Mouse (Mus musculus) neural tube, embryonic 15.5 days (tissue): ENCODE results near the gene Irx2. TPM values are rescaled to one million over a fixed set of nuclear protein-coding genes. Genes with fewer than 3 reads are reported as not detected.

ENCODE experiments used
- ATAC-seq: fragments of 200-750 bp; cut with Nextera tagmentation; 2 replicates; pipeline ENCODE4 v1.8.0; 2017; ENCODE audit warnings: mild to moderate bottlenecking, moderate TSS enrichment, moderate library complexity; ENCODE audit not compliant: low FRiP score
- H3K27ac ChIP-seq: fragments of 300-500 bp; sonication (generic); replicated peaks from 2 replicates; pipeline ENCODE4 v1.5.1; 2015; ENCODE audit warnings: mild to moderate bottlenecking, inconsistent platforms
- H3K27me3 ChIP-seq: fragments of 300-500 bp; sonication (generic); replicated peaks from 2 replicates; pipeline ENCODE4 v1.6.1; 2015; ENCODE audit warnings: inconsistent platforms
- H3K36me3 ChIP-seq: fragments of 300-500 bp; sonication (generic); 2 replicates; pipeline ENCODE4 v1.6.1; 2015; ENCODE audit warnings: inconsistent platforms
- H3K4me1 ChIP-seq: fragments of 300-500 bp; sonication (generic); 2 replicates; pipeline ENCODE4 v1.6.1; 2015; ENCODE audit warnings: inconsistent platforms
- H3K4me2 ChIP-seq: fragments of 300-500 bp; sonication (generic); 2 replicates; pipeline ENCODE4 v1.6.1; 2015; ENCODE audit warnings: inconsistent platforms, mild to moderate bottlenecking, moderate library complexity
- H3K4me3 ChIP-seq: fragments of 300-500 bp; sonication (generic); replicated peaks from 2 replicates; pipeline ENCODE4 v1.5.1; 2015; ENCODE audit warnings: mild to moderate bottlenecking, inconsistent platforms
- H3K9ac ChIP-seq: fragments of 300-500 bp; sonication (generic); replicated peaks from 2 replicates; pipeline ENCODE4 v1.6.1; 2015; ENCODE audit warnings: mild to moderate bottlenecking, inconsistent platforms
- H3K9me3 ChIP-seq: fragments of 300-500 bp; sonication (generic); replicated peaks from 2 replicates; pipeline ENCODE4 v1.6.1; 2016; ENCODE audit warnings: inconsistent platforms
- WGBS: fragments of 180-500 bp; shearing (Covaris S2); methylation state at CpG from one replicate; pipeline ENCODE4 v1.1.7; 2015; ENCODE audit warnings: mixed read lengths; 5-methylcytosine and 5-hydroxymethylcytosine counted together
- polyA plus RNA-seq: library from polyadenylated mRNA; unstranded; fragments of >200 nt; fragmentation: Nextera tagmentation; extraction: Ambion mirVana; gene quantifications from 2 replicates; pipeline ENCODE4 v1.2.1, GENCODE M21; 2015

Gene Irx2
- polyA plus RNA-seq, 1 experiment from 2014 or later = 11.4 TPM

DNA sequence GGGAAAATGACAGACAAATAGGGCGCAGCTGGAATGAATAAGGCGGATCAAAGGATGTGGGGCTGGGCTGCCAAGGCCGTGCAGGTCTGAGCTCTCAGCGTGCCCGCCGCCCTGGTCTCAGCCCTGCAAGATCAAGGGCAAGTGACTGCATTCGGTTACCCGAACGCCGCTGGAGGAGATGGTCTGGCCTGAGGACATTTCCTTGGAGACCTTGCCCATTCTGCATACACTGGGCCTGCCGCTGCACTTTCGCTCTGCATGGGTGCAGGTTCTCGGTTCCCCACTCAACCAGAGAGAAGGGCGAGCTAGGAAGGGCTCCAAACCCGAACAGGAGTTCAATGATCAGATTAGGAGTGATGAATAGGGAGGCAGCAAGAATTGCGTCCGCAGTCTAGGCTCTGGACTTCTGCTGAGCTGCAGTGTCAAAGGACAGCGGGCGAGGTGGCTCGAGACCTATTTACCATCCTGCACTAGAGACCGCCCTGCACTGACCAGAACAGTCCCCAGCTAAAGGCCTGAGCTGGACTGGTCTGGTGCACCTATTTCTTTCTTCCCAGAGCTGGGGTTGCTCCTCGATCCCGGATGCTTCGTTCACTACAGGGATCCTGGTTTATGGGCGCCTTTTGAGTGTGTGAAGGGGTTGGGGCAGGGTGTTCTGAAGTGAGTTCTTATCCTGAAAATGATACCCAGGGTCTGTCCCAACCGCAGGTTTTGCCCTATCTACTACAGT is 9.9 kb downstream of the Irx2 start:
- Histone ChIP-seq H3K9ac (no peak overlapping the region), H3K4me3 (no peak overlapping the region), H3K27me3 (peaks cover 81% of the 10 kb centered on the region), H3K4me2 (peak overlapping the region; percentile 63; the same call in 1 of the 2 replicates), H3K9me3 (no peaks in the 10 kb centered on the region), H3K4me1 (peaks cover 24% of the 10 kb centered on the region), H3K27ac (no peak overlapping the region), H3K36me3 (no peaks in the 10 kb centered on the region)
- ATAC-seq = no peak
- WGBS = 12% methylated on average over 26 of the region's 26 CpGs

DNA sequence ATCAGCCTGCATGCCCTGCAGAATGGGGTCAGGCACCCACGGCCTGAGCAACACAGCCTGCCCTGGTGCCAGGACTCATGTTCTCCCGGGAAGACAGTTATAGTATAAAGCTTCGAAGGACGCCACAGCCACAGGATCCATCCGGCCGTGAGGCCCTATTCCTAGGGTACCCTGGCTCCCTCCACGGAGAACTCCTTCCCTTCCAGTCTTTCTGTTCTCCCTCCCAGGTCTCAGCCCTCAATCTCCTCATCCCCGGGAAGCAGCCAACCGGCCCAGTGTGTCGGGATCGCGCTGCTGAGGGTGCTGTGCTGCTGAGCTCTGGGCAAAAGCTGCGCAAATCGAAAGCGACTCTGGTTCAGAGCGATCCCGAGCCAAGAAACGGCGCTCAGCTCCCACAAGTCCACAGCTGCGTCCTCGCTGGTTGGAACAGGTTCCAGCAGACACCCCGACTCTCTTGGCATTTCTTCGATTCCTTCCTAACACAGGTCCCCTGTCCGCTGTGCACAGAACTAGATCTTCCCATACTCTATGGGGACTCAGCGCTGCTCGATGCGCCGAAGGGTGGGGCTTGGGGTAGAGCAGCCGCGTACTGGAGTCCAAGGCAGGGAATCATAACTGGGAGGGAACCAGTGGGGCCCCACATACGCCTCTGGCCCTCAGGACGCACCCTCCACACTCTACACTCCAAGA is 11.0 kb downstream of the Irx2 start:
- 2% methylated on average over 32 of the region's 32 CpGs for WGBS
- no peaks in the 10 kb centered on the region for H3K36me3 ChIP-seq
- H3K4me2 ChIP-seq = peak overlapping the region; percentile 63
- ATAC-seq = peak; percentile 73
- peaks cover 24% of the 10 kb centered on the region for H3K4me1 ChIP-seq
- H3K27ac ChIP-seq = no peak overlapping the region
- H3K27me3 ChIP-seq = peaks cover 77% of the 10 kb centered on the region
- peak overlapping the region; percentile 29; the same call in 1 of the 2 replicates for H3K9ac ChIP-seq
- no peaks in the 10 kb centered on the region for H3K9me3 ChIP-seq
- H3K4me3 ChIP-seq = peak overlapping the region; percentile 37

DNA sequence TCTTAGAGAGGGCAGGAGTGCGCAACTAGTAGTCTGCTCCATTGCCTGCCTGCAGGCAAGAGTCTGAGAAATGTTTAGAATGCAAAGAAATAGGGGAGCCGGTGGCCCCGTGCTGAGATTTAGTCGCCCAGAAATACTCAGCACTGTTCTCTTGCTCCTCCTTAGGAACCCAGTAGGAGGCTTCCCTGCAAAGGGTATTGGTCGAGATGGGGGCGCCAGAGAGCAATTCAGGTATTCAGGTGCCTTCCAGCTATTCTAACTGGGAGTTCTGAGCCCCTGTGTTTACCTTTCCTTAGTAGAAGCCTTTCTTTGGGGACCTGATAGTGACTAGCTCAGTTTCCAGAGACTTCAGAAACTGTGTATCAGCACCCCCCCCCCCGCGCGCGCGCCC is 11.5 kb downstream of the Irx2 start:
- Histone ChIP-seq H3K27me3 (peaks cover 71% of the 10 kb centered on the region), H3K9ac (no peak overlapping the region), H3K4me1 (peaks cover 24% of the 10 kb centered on the region), H3K4me2 (peak overlapping the region; percentile 63), H3K4me3 (peak overlapping the region; percentile 37), H3K9me3 (no peaks in the 10 kb centered on the region), H3K36me3 (no peaks in the 10 kb centered on the region), H3K27ac (no peak overlapping the region)
- WGBS = 11% methylated on average over 11 of the region's 11 CpGs
- ATAC-seq = no peak

DNA sequence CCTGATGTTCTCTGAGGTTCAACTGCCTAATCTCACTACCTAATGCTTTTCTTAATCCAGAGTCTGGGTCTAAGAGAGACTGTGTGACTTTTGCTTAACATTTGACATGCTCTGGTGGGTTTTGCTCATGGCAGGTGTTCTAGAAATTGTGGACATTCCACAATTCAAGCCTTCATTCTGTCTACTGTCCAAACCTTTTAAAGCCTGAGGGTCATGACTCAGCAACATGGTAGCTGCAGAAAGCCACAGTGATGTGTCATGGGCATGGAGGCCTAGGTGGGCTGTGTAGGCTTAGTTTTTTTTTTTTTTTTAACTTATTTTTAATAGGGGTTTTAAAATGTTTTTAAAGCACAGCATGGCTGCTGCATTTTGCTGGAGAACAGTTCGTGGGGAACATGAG is 27.8 kb downstream of the Irx2 start:
- Histone ChIP-seq H3K36me3 (no peaks in the 10 kb centered on the region), H3K9me3 (no peaks in the 10 kb centered on the region), H3K27me3 (no peaks in the 10 kb centered on the region), H3K4me1 (no peaks in the 10 kb centered on the region), H3K9ac (no peak overlapping the region), H3K4me2 (no peak overlapping the region), H3K27ac (no peak overlapping the region), H3K4me3 (no peak overlapping the region)
- WGBS = 50% methylated on average over 1 of the region's 1 CpGs
- ATAC-seq = no peak

DNA sequence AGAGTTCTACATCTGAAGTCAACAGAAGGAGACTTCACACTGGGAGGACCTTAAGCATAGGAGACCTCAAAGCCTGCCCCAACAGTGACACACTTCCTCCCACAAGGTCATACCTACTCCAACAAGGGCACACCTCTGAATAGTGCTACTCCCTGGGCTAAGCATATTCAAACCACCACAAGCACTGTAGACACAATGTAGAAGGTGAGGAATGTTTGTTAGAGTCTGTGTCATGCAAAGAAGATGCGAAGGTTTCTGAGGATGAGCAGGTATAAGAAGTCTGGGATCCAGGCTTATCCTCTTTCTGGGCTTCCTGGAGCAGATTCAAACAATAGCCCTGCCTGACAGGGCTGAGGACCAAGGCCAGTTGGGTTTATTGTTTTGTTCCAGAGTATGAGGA is 47.2 kb downstream of the Irx2 start:
- H3K9me3 ChIP-seq = no peaks in the 10 kb centered on the region
- no peak overlapping the region for H3K4me2 ChIP-seq
- no peaks in the 10 kb centered on the region for H3K4me1 ChIP-seq
- no peak overlapping the region for H3K27ac ChIP-seq
- no peak overlapping the region for H3K9ac ChIP-seq
- H3K4me3 ChIP-seq = no peak overlapping the region
- WGBS = 84% methylated on average over 1 of the region's 1 CpGs
- ATAC-seq = no peak
- no peaks in the 10 kb centered on the region for H3K27me3 ChIP-seq
- no peaks in the 10 kb centered on the region for H3K36me3 ChIP-seq
